Mouse (Mus musculus): ENCODE measurements around the gene Tubb4b.

The Tubb4b gene

GRCm38 (mm10) chr2:25194006-25194405 is 30.5 kb downstream of the Tubb4b start:
- no peak for DNase-seq (ENCODE audit: low spot score in 2 of 2)

GRCm38 (mm10) chr2:25193330-25193770 is 31.2 kb downstream of the Tubb4b start:
- DNase-seq (ENCODE audit: low spot score in 2 of 2) = peak; percentile 62 to 77

- no peak for DNase-seq (ENCODE audit: low spot score in 2 of 2)
These were observed 36.7 kb downstream of the Tubb4b start for GRCm38 (mm10) chr2:25187841-25188240.

- no peak for DNase-seq (ENCODE audit: low spot score in 2 of 2)
These were observed 37.9 kb downstream of the Tubb4b start for GRCm38 (mm10) chr2:25186575-25186930.

- peak; percentile 66 to 68 for DNase-seq (ENCODE audit: low spot score in 2 of 2)
These were observed 38.6 kb downstream of the Tubb4b start for GRCm38 (mm10) chr2:25185625-25186574.

GRCm38 (mm10) chr2:25184496-25184895 is 40.0 kb downstream of the Tubb4b start:
- DNase-seq (ENCODE audit: low spot score in 2 of 2) = no peak

- no peak for DNase-seq (ENCODE audit: low spot score in 2 of 2)
These were observed 41.2 kb downstream of the Tubb4b start for GRCm38 (mm10) chr2:25183336-25183735.

- DNase-seq (ENCODE audit: low spot score in 2 of 2) = no peak
These were observed 41.8 kb downstream of the Tubb4b start for GRCm38 (mm10) chr2:25182664-25183063.

- no peak for DNase-seq (ENCODE audit: low spot score in 2 of 2)
These were observed 42.6 kb downstream of the Tubb4b start for GRCm38 (mm10) chr2:25181891-25182397.

- DNase-seq (ENCODE audit: low spot score in 2 of 2) = peak in 1 of 2 experiments; percentile 65
These were observed 43.3 kb downstream of the Tubb4b start for GRCm38 (mm10) chr2:25180973-25181890.

- DNase-seq (ENCODE audit: low spot score in 2 of 2) = peak; percentile 91 to 92
These were observed 44.0 kb downstream of the Tubb4b start, which contains the start of gene Nrarp for GRCm38 (mm10) chr2:25180478-25180903. Nrarp (plus strand) TSS chr2:25180758.

GRCm38 (mm10) chr2:25179566-25180217 is 44.8 kb downstream of the Tubb4b start:
- no peak for DNase-seq (ENCODE audit: low spot score in 2 of 2)

GRCm38 (mm10) chr2:25178285-25178972 is 46.1 kb downstream of the Tubb4b start:
- DNase-seq (ENCODE audit: low spot score in 2 of 2) = no peak

GRCm38 (mm10) chr2:25177685-25178084 is 46.8 kb downstream of the Tubb4b start:
- no peak for DNase-seq (ENCODE audit: low spot score in 2 of 2)

GRCm38 (mm10) chr2:25177076-25177475 is 47.4 kb downstream of the Tubb4b start:
- DNase-seq (ENCODE audit: low spot score in 2 of 2) = no peak

GRCm38 (mm10) chr2:25176573-25176972 is 47.9 kb downstream of the Tubb4b start:
- DNase-seq (ENCODE audit: low spot score in 2 of 2) = no peak

- no peak for DNase-seq (ENCODE audit: low spot score in 2 of 2)
These were observed 48.8 kb downstream of the Tubb4b start for GRCm38 (mm10) chr2:25175690-25176078.

- peak in 1 of 2 experiments; percentile 14 for DNase-seq (ENCODE audit: low spot score in 2 of 2)
These were observed 49.4 kb downstream of the Tubb4b start for GRCm38 (mm10) chr2:25174866-25175689.

- DNase-seq (ENCODE audit: low spot score in 2 of 2) = no peak
These were observed 50.7 kb downstream of the Tubb4b start for GRCm38 (mm10) chr2:25173821-25174220.

- peak; percentile 78 to 88 for DNase-seq (ENCODE audit: low spot score in 2 of 2)
These were observed 51.9 kb downstream of the Tubb4b start for GRCm38 (mm10) chr2:25172629-25173028.
